Mouse (Mus musculus) lung, postnatal 36 days (tissue): Measurements from ENCODE around the gene Bex1.

Experiments used
- DNase-seq: peaks from one replicate; pipeline ENCODE4 v3.0.0; 2022; ENCODE audit warnings: mixed read lengths

Gene Bex1

DNA sequence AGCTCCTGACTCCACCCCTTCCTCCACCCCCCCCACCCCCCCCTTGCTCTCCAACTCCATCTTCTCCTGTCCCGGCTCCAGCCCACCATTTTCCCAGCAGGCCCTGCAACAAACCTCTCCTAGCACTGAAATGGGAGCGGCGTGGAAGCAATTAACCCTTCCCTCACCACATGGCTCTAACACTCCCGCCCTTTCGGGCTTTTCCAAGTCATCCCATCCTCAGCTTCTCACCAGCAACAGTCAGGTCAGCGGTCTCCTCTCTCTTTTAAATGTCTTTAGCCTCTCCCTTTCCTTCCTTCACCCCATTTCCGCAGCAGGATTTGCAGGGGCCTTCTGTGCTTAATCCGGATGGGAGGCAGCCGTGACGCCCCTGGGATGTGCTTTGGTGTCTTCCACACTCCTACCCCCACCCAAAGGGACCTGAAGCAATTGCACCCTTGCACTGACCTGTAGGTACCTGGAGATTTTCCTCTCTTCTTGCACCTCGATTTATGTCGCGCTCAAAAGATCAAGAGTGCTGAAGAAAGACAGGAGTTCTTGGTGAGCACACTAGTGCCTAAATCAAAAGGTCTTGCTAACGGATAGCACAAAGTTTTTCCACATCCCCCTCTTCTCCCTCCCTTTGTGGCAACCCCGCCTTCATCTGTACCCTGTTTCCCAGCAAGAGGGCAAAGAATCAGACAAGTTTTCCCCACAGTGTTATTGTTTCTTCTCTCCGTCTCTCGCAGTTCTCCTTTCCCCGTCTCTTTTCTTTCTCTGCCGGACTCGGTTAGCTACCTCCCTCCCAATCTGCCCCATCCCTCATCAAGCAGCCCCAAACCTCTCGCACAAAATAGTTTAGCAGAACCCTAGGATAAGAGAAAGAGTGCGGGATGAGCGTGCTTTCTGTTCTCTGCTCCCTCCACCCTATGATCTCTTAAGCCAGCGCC, 43.9 kb downstream of the Bex1 start:
- DNase-seq, result peak; percentile 69

DNA sequence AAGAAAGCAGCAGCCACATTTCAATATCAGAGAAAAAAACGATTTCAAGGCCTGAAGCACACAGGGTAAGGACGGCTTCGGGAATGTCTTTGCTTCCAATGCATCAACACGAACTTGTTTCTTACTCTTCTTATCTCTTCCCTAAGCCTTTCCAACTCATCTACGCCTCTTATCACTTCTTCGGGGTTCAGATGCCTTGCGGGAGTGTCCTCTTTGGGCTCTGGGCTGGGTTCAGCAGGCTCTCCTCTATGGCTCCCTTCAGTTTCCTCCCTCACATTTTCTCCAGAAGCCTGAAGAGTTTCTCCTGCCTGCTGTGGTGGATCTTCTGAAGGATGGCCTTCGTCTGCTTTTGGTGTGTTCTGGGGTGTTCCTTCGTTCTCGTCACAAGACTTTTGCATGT, 44.7 kb downstream of the Bex1 start:
- DNase-seq, result no peak
